Mouse (Mus musculus) lung, postnatal 10 days (tissue): ENCODE measurements at regions not wholly inside any gene's neighbourhood (a gene's known extent, or its start where the extent isn't known, plus 50 kb on each side); places are given as distances from the start of the nearest gene placed in this dataset.
"Not testable (repeated sequence)": the region's sequence is repeated elsewhere in the genome, so short reads cannot be mapped to it uniquely, and the experiment has no call there.

Experiments
- DNase-seq: peaks from one replicate; pipeline ENCODE4 v3.0.0; 2021

DNA sequence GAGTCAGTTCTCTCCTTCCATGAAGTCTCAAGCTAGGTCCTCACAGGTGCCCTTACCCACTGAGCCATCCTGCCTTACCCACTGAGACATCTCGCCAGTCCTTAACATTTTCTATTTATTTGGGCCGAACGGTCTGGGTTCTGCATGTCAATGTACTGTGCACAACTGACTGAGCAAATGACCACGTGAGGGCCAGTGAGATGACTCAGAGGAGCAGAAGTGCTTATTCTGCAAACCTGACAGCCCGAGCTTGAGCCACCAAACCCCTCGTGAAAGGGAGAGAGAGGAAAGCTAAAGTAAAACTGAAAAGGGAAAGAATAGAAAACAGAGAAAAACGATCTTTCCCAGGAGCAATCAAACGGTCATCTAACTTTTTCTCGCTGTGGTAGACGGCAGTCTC, 52.2 kb upstream of the Nmd3 start:
- no peak for DNase-seq

DNA sequence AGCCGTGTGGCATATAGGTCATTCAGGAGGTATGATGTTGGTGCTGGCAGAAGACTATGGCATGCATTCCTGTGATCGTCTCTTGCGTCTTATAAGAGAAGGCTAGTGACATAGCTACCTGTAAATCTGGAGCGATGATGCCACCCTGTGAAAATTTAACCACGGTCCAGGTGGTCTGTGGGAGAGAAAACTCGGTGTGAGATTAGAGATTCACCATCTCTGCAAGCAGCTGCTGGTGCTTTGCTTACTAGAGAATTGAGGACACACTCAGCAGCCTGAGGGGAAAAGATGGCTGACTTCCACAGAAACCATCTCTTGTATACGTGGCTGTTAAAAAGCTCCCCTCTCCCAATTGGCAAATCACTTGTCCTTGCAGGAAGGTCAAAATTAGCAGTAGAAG, 54.0 kb upstream of the Nmd3 start:
- DNase-seq, result no peak

DNA sequence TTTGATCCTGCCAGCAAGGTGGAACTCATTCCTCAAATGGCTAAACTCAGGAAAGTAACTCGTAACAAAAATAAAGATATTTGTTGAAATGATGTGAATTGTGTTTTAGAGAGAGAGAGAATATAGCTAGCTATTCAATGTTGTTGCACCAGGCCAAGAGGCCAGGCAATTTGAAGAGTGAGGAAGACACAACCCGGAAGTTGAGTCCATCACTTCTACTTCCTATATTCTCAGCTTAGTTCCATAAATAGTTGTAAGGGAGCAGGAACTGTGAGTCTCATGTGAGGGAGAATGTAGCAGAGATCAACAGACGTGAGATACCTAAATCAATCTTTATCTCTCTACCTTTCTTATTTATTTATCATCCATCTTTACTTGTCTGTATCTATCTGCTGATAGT, 54.4 kb upstream of the Nmd3 start:
- no peak for DNase-seq

DNA sequence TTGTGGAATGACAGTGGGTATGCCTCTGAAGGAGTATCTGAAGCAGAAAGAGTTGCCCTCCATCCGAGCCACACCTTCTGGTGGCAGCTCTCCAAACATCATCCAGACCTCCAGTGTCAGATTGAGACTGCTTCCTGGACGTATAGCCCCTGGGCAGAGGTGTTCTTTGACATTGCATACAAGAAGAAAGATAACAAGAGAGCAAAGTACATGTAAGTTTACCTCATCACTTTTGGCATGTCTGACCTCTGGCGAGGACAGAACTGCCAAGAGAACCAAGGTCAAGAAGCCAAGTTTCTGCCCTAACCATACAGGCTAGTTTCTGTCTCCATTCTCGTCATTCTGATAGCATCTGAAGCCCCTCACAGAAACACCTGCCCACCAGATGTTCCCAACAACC, 57.5 kb upstream of the Nmd3 start:
- no peak for DNase-seq

DNA sequence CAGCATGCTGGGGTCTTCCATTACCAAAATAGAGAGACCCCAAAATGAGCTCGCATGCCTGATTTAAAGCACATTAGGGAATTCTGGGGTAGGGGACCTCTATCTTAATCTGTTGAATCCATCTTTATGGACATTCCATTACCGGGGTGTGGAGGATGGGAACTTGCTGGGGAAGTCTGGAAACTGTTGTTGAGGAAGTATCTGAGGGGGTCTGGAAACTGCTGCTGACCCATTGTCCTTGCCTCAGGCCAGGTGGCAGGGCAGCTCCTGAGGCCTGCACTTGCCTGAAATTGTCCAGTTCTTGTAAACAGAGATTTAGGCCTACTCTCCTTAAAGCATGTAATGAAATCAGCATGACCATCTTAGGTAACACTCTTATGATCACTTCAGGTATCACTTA, 59.4 kb upstream of the B3galnt1 start:
- DNase-seq, result no peak

DNA sequence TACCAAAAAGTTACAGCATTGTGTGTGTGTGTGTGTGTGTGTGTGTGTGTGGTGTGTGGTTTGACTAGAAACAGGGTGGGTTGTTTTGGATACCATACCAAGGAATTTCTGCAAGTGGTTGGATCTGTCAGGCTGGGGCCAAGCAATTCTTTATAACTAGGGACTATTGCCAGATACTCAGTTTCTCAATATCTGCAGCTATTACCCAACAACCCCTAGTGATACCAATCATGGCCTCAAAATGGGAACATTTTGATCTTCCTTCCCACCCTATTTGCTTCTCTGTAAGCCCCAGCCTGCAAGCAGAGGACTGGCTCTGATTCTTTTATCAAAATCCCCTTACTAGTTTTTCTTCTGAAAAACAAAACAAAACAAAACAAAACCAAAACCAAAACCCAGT, 58.8 kb upstream of the B3galnt1 start:
- DNase-seq, result peak; percentile 6

DNA sequence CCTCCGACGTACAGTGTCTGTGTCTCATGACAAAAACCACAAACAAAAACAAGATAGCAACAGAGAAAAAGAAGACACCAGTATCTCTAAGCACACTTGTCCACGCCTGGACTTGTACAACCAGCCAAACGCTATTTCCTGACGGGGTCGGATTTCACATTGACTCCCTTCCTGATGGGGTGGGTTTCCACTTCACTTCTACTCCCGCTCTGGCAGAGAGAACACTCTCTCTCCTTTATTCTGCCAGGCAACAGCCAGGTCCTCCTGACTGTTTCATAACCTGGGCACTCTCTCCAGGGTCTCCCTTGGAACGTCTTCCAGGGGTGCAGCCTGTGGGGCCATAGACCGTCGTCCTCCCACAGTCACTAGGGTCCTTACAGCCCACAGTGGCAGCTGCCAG, 56.9 kb upstream of the B3galnt1 start:
- DNase-seq, result not testable (repeated sequence)

DNA sequence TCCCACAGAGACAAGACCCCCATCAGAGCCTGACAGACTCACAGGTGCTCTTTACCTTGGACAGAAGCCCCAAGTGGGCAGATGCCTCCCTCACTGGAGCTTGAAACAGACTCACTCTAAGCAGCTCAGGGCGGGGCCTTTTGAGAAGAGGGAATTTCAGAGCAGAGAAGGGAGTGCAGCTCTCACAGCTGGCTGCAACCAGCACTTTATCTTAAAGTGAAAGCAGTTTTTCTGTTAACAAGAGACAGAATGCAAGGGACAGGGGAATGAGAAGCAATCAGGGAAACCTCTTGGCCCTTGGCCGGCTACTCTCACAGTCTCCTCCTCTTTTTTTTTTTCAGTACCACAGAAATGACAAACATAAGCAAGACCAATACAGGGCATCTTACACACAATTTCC, 56.2 kb upstream of the B3galnt1 start:
- peak; percentile 51 for DNase-seq

DNA sequence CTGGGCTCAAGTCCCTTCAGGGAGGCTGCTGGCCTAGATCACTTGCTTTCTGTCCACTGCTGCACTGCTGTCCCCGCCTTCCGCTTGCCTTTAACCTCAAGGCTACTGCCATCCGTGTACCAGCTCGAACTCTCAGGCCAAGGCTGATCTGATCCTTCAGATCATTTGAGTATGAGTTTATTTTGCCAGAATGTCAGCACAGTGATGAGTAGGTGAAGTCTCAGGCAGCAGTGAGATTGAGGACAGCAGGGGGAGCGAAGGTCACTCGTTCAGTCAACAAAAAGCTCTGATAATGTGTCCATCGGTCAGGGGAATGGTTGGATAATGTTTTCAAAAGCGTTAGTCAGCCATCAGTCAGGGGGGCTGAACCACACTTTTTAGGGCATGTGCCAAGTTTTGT, 54.6 kb upstream of the B3galnt1 start:
- not testable (repeated sequence) for DNase-seq

DNA sequence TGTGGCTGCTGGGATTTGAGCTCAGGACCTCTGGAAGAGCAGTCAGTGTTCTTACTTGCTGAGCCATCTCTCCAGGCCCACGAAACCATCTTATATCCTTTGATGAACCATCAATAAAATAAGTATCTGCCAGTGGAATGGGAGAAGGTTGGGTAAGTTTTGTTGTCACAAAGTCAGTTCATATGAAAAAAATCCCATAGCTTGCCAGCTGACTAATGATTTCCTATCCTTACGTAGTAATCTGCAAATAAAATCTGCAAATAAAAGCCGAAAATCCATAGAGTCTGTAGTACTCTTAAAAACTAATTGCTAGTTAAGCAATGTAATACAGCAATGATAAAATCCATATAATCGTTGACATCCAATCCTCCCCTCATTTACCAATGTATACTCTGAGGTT, 50.8 kb upstream of the B3galnt1 start:
- DNase-seq, result no peak
